Mouse (Mus musculus) spleen, embryonic (tissue): ENCODE data around the gene Wscd1.

Experiments used
- CTCF ChIA-PET: fragments of 350-600 bp; sonication (Branson Sonifier 250); formaldehyde crosslinking; loops from one replicate; lab custom pipeline; 2022; lab: Charles Lee

Wscd1 gene

GRCm38 (mm10) chr11:71749671-71750070, at the start of gene Wscd1:
Wscd1 (plus strand) TSS chr11:71749920.
- CTCF ChIA-PET = interaction anchor here (0.6 kb wide), 1 partner anchor 160 kb away, joined by 11 read pairs; no protein-coding TSS in a partner anchor

GRCm38 (mm10) chr11:71728066-71728465, 21.7 kb upstream of the Wscd1 start:
- CTCF ChIA-PET = no interaction called here

- CTCF ChIA-PET = interaction anchor here (0.5 kb wide), 1 partner anchor 117 kb away, joined by 4 read pairs; no protein-coding TSS in a partner anchor
Measured at GRCm38 (mm10) chr11:71729287-71729686, 20.4 kb upstream of the Wscd1 start.

- CTCF ChIA-PET = no interaction called here
Measured at GRCm38 (mm10) chr11:71733771-71734170, 15.9 kb upstream of the Wscd1 start.

DNA sequence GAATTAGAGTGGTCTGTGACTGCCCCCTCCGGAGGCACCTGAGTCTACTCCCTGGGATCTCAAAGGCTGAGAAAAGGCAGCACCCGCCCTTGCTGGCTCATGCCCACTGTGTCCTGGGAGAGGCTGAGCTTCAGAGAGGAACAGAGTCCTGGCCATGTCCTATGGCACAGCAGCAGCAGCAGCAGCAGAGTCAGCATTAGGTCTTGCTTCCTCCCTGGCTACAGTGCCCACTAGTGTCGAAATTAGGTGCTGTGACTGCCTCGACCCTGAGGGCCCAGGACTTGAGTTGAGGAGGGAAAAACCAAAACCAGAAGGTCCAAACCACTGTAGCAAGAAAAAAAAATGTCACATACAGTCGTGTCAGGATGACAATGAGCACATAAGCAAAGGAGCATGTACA, 12.6 kb upstream of the Wscd1 start:
- CTCF ChIA-PET = no interaction called here

- CTCF ChIA-PET = no interaction called here
Measured at GRCm38 (mm10) chr11:71738501-71739045, 11.1 kb upstream of the Wscd1 start.

DNA sequence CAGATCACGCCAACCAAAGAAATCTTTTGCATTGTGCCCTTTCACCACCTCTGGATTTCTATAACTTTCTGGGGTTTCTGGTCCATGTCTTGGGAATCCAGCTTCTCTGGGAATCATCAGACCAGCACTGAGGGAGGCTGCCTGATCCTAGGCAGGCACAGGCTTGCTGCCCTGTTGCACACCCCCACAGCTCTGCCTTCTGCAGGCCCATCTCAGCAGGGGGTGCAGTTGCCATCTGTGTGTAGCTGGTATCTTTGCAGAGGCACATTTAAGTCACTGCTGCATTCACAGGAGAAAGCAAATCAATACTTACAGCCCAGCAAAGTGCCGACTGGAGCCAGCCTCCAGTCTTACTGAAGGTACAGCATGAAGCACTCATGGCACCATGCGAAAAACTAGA, 3.8 kb upstream of the Wscd1 start:
- CTCF ChIA-PET = no interaction called here

- CTCF ChIA-PET = no interaction called here
Measured at GRCm38 (mm10) chr11:71747719-71748118, 2.0 kb upstream of the Wscd1 start.

DNA sequence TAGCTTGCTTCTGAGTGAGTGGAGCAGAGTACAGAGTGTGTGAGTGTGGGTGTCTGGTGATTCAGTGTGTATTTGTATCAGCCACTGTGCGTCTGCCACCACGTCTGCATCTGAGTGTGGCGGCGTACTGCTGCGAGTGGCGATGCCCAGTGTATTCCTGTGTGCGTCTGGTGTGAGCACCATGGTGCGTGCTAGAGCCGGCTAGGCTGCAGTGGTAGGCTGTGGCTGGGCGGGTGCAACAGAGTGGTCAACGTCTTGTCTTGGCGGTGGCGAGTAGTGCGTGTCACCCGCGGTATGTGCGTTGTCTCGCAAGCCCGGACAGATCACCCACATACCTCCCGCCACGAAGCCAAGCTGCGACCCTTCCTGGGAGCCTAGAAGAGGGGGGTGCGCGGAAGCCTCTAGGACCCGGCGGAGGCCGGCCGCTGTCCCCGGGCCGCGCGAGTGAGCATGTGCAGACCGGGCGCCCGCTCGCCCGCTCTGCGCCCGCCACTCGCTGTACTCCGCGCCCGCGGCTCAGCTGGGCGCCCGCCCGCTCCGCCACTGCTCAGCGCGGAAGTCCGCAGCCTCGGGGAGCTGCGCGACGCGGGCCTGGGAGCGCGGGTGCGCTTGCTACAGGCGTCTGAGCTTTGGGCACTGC, 934 bp downstream of the Wscd1 start:
- CTCF ChIA-PET = no interaction called here

GRCm38 (mm10) chr11:71751174-71751611, 1.5 kb downstream of the Wscd1 start:
- CTCF ChIA-PET = no interaction called here

GRCm38 (mm10) chr11:71751689-71752088, 2.0 kb downstream of the Wscd1 start:
- CTCF ChIA-PET = no interaction called here

GRCm38 (mm10) chr11:71752626-71753025, 2.9 kb downstream of the Wscd1 start:
- CTCF ChIA-PET = no interaction called here

DNA sequence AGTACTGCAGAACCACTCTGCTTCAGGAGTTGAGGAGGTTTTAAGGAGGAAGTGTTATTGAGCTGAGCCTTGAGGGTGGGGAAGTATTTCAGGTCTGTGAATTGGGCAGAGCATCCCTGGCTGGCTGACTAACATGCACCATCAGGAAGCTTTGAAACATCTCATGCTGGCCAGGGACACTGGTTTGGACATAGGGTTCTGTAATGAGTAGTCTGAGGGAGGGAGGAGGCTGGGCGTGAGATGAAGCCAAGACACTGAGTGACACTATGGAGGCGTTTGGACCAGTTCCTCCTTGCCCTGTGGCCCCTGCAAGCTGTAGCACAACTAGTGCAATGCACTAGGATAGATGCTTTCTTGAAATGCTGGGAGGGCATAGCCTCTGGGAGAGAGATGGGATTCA, 5.4 kb downstream of the Wscd1 start:
- CTCF ChIA-PET = no interaction called here

GRCm38 (mm10) chr11:71756325-71756724, 6.6 kb downstream of the Wscd1 start:
- CTCF ChIA-PET = no interaction called here

- CTCF ChIA-PET = no interaction called here
Measured at GRCm38 (mm10) chr11:71758211-71759110, 8.7 kb downstream of the Wscd1 start.

DNA sequence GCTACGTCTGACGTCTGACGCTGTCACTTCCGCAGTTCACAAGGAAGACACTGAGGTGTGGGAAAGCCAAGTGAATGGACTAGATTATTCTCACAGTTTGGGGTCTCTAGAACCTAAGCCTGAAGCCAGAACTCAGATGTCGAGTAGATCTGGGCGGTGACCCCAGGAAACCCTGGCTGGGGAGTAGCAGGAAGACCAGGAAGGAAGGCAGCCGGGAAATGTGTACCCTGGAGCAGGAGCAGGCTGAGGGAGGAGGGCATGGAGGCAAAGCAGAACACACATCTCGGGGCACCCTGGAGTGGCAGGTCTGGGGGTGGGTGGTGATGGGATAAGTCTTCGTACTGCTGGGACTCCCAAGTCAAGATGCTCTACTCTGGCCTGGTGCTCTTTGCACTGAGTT, 11.3 kb downstream of the Wscd1 start:
- CTCF ChIA-PET = no interaction called here

DNA sequence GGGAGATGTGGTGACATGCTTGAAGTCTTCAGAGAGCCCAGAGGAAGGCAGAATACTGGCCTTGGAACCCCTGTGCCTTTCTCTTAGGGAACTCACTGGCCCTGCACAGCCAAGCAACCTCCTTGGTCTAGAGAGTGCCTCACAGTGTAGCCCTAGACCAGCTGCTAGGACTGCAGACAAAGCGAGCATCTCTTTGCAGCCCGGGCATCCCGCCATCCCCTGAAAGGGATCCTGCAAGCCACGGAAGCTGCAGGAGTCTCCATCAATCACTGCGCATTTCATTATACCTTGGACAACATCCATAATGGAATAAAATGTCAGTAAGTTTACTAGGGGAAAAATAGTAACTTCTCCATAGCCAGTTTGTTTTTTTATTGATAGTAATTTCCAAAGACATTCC, 13.4 kb downstream of the Wscd1 start:
- CTCF ChIA-PET = no interaction called here

DNA sequence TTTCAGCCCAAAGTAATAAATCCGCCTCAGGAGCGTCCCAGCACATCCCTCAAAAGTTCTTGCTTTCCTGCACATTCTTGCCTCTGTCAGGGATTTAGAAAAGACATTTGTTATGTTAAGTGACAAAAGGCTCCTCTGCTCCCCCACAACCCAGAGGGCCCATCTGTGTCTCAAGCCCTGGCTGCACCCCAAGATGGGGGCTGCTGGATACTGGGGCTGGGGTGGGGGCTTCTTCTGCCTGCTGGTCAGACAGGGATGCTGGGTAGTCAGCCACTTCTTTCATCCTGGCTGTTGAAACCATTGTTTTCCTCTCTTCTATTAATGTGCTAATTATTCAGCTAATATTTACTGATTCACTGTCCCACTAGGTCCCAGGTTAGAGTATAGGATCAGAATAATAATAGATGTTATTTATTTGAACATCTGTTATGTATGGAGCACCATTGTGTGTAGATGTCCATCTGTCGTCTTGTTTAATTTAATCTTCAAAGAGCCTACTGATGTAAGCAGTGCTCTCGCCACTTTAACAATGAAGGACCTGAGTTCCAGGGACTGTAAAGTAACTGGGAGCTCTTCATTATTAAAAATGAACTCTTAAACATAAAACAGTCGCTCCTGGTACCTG, 14.0 kb downstream of the Wscd1 start:
- CTCF ChIA-PET = no interaction called here

DNA sequence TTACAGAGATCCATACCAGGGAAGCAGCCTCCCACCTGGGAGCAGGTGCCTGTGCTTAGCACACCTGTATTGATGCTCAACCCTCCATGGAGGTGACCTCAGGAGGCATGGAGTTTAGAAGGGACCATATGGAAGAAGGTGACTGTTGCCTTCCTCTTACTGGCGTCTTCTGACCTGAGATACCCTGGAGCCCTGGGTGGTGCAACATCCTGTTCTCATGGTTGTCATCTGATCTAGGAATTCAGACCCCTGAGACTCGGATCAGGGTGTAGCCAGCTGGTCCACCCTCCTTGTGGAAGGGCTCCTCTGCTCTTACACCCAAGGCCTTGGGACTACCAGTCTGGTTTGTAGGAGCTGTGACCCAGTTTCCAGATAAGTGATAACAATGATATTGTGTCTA, 15.0 kb downstream of the Wscd1 start:
- CTCF ChIA-PET = no interaction called here

DNA sequence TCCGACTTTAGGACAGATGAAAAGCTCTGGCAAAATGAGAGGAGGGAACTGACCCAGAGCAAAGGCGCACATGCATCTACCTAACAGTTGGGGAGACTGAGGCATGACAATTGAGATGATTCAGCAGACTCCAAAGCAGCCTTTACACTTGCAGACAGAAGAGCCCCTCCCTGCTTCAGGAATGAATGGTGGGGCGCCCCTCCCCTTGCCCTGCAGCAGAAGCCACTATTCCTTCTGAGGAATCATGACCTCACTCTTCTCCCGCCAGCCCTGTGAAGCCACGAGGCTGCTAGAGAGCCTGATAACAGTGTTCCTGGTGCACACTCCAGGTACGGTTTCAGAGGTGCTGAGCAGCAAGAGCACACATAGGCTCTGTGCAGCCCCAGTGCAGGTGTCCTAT, 15.6 kb downstream of the Wscd1 start:
- CTCF ChIA-PET = no interaction called here

DNA sequence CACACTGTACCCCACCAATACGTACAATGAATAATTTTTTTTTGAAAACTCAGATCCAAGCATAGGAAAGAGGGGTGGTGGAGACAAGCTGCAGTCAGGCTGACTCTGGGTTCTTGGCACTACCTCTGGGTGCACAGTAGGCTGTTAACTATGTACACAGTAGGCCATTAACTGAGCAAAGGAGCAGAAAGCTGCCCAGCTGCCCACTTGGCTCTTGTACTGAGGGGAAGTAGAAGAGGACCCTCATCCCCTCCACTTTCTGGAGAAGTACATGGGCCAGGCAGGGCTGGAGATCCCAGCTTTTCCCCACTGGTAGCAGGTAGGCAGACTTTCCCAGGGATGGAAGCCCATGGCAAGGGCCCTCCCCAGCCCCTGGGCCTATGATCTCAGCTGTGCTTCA, 16.7 kb downstream of the Wscd1 start:
- CTCF ChIA-PET = no interaction called here

DNA sequence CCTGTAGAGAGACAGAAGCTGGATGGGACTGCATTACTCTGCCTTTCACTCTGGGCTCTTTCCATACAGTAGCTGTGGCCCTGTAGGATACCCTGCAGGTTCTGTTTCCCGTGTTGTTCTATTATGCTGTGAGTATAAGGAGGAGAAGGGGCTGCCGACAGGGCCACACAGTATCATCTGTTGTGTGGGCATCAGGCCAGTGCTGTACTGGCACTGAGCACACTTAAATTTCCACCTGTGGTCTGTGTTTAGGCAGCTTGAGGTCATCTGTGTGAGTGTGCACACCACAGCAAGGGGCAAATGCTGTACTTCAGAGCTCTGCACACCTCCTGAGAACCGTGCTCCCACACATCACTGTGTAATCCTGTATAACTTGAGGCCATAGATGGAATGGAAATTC, 18.0 kb downstream of the Wscd1 start:
- CTCF ChIA-PET = no interaction called here
